Mouse (Mus musculus): Measurements from ENCODE around the gene Olfr12. TPM values are rescaled to one million over a fixed set of nuclear protein-coding genes. Genes with fewer than 3 reads are reported as not detected.

Olfr12 gene
- not detected in 2 replicates for total RNA-seq (2015; ENCODE audit: low replicate concordance)
- not detected in 2 replicates for total RNA-seq (2017; ENCODE audit: low replicate concordance)

DNA sequence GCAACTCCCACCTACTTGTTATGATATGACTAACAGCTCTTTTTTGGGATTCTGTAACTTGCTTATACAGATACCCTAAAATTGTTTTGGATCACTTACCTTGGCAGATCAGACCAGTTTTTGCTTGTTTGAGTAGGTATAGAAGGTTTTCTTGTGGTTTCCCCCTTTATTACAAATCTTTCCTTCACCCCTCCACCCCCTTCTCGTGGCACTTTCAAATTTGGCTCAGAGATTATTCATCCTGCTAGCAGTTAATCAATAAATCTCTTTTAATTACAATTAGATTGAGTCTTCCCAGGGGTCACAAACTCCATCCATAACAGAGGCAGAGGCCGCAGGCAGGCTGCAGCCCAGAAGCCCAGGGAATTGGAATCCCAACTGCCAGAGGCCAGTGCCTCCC is at the start of gene Olfr12:
Gene Olfr12 (plus strand): TSS at position 301 of the 400 bp plus-strand sequence.
- no peak for ATAC-seq (replicated peaks; ENCODE audit: low FRiP score, poor library complexity, severe bottlenecking)

DNA sequence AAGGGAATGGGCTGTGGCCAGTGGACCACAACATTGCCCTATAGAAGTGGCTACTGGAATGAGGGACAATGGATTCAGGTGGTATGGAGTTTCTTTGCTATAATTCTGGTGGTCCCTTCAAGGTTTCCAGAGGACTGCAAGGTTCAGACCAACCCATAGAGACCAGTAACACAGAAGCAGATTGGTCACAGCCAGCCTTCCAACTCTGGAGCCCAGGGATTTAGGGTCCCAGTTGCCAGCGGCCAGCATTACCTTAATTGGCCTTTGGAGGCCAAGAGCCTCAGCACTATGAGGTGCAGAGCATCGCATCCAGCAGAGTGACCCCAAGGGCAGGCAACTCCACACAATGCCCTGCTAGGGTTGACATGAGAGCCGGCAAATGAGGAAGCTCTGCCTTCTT is 46.6 kb upstream of the Olfr12 start, which contains the start of gene Olfr1413:
Gene Olfr1413 (plus strand): TSS at position 301 of the 400 bp plus-strand sequence.
- ATAC-seq (replicated peaks; ENCODE audit: low FRiP score, poor library complexity, severe bottlenecking): no peak

- no peak for ATAC-seq (replicated peaks; ENCODE audit: low FRiP score, poor library complexity, severe bottlenecking)
Observed at GRCm38 (mm10) chr1:92585479-92585878, 32.1 kb upstream of the Olfr12 start, which contains the start of gene Olfr1412. Olfr1412 (plus strand) TSS chr1:92585779.

DNA sequence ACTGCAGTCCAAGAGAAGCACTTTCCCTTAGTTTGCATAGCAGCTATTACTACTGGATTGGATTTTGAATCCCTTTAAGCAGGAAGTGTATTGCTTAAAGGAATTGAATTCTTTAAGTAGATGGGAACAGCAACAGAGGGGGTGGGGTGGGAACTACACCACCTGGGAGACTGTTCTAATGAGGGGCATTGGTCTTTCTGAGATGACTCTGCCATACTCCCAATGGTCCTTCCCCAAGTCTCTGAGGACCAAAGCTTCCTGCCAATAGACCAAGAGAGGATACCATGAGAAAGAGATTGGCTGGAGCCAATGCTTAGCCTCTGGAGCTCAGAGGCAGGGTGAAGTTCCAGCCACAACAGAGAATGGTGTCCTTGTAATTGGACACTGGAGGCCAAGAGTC is 23.5 kb upstream of the Olfr12 start, which contains the start of gene Olfr1411:
Gene Olfr1411 (plus strand): TSS at position 301 of the 400 bp plus-strand sequence.
- ATAC-seq (replicated peaks; ENCODE audit: low FRiP score, poor library complexity, severe bottlenecking): no peak

DNA sequence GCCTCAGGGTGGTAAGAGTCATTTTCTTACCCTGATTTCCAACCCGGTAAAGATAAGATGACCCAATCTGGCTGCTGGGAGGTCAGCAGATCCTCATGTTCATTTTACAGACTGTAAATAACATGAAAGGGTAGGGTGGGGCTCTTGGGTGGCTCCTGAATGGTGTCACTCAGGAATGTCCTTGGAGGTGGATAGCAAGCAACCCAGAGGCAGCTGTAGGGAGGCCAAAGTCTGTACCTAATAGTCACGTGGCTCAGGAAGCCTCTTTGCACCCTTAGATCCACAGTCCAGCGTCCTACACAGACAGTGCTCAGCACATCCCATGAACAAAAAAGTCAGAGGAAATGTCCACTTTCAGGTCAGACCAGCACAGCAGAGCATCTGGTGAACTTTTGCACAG is 21.6 kb upstream of the Olfr12 start:
- no peak for ATAC-seq (replicated peaks; ENCODE audit: low FRiP score, poor library complexity, severe bottlenecking)

DNA sequence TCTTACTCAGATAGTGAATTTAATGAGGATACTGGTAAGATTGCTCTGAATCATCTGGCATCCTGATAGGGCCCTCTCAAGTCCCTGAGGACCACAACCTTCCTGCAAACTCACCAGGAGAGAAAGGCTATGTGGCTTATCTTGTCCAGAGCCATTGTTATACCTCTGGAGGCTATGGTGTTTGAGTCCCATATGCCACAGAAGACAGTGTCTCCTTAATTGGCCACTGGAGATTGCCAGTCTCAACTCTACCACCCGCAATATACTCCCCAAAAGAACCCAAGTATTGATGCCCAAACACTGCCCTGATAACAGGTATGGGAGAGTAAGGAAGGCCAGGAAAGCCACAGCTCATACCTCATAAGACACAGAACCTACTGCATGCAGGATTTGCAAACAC is 12.1 kb upstream of the Olfr12 start, which contains the start of gene Olfr1410:
Gene Olfr1410 (plus strand): TSS at position 301 of the 400 bp plus-strand sequence.
- no peak for ATAC-seq (replicated peaks; ENCODE audit: low FRiP score, poor library complexity, severe bottlenecking)

DNA sequence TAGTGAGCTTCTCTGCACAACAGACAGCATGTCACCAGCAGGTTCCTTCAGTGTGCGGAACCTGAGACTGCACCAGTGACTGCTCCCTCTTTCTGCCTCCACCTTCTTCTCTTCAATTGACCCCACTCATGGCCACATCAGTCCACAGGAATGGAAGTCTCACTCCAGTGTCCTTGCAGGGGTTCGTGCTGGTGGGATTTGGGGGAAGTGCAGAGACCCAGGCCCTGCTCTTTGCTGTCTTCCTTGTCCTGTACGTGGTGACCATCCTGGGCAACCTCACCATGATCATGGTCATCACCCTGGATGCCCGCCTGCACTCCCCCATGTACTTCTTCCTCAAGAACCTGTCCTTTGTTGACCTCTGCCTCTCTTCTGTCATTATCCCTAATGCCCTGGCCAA is 9.9 kb upstream of the Olfr12 start:
- ATAC-seq (replicated peaks; ENCODE audit: low FRiP score, poor library complexity, severe bottlenecking): no peak

DNA sequence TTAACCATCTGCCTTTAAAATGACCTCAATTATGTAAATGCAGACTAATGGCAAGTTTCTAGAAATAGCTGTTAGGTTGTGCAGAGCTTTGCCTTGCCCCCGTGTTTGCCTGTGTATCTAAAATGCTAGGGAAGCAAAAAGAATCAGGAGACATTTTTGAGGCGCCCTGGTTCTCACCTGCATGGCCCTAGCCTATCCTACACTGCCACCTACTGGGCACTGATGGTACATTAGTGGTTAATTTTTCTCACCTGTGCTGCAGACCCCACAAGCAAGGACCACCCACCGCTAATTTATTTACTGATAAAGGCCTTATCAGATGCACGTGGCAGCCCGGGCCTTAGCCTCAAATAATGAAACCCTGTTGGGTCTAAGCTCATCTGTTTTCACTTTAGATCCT is 6.6 kb upstream of the Olfr12 start:
- no peak for ATAC-seq (replicated peaks; ENCODE audit: low FRiP score, poor library complexity, severe bottlenecking)

- ATAC-seq (replicated peaks; ENCODE audit: low FRiP score, poor library complexity, severe bottlenecking): no peak
Observed at GRCm38 (mm10) chr1:92613175-92613574, 4.4 kb upstream of the Olfr12 start.

DNA sequence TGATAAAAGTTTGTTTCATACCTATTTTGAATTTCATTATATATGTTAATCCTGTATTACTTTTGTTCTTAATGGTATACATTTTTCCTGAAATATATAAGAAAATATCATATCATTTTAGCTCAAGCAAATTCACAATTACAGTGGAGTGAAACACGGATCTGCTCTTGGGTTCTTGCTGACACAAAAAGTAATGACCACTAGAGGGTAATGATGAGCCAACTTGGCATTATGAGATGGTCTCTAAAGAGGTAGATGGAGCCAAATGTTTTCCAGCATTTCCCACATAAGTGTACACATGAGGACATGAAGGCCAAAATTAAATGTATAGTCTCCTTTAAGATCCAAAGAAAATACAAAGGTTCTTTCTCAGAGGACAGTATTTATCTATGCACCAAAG is 3.1 kb upstream of the Olfr12 start:
- no peak for ATAC-seq (replicated peaks; ENCODE audit: low FRiP score, poor library complexity, severe bottlenecking)

GRCm38 (mm10) chr1:92616046-92616445 is 1.5 kb upstream of the Olfr12 start:
- no peak for ATAC-seq (replicated peaks; ENCODE audit: low FRiP score, poor library complexity, severe bottlenecking)

DNA sequence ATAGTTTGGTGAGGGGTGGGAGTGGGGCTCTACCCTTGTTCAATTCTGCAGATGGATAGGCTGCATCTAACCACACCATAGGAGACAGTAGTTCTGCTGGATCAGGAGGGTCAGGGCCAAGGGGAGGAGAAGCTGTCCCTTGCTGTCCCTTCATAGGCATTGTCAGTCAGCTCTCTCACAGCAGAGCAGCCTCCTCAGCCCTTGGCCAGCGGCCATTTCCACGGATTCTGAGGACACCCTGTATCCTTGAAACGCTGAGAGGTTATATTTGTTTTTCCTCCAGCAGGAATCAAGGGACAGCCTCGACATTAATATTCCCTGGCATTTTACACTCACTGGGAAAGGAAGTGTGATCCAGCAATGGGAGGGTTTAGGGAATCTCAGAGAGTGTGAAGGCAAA is 772 bp downstream of the Olfr12 start:
- ATAC-seq (replicated peaks; ENCODE audit: low FRiP score, poor library complexity, severe bottlenecking): no peak

DNA sequence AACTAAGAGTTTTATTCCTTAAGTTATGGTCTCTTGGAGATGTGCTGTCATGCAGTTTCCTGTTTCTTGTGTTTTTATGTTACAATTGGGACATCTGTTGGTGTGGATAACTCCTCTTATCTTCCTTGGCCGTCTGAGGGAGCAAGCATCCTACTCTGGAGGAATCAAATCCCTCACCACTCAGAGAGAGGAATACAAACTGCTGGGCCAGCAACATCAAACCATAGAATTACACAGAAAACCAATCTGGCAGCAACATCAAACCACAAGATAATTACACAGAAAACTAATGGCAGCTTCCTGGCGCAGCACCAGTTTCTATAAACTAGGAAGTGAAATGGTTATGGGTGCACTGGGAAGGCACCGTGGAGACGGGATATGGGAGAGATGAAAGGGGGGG is 10.6 kb downstream of the Olfr12 start:
- ATAC-seq (replicated peaks; ENCODE audit: low FRiP score, poor library complexity, severe bottlenecking): no peak

DNA sequence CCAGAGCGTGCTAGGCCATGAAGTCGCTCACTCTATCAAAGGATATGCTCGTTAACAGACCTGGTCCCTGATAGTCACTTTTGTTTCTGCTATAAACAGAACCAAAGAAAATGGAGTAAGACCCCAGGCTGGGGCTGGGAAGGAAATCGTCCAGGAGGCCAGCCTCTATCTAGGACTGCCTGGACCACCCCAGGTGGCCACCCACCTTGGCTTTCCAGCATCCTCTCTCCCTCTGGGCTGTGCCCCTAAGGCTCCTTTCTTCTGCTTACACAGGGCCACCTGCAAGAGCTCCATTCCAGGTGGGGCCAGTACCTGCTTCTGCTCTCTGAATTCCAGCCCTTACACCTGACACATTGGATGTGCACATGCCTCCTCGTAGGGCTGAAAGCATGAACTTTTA is 14.6 kb downstream of the Olfr12 start:
- ATAC-seq (replicated peaks; ENCODE audit: low FRiP score, poor library complexity, severe bottlenecking): no peak

- no peak for ATAC-seq (replicated peaks; ENCODE audit: low FRiP score, poor library complexity, severe bottlenecking)
Observed at GRCm38 (mm10) chr1:92632948-92633347, 15.4 kb downstream of the Olfr12 start.

GRCm38 (mm10) chr1:92633726-92634125 is 16.1 kb downstream of the Olfr12 start:
- ATAC-seq (replicated peaks; ENCODE audit: low FRiP score, poor library complexity, severe bottlenecking): no peak

- no peak for ATAC-seq (replicated peaks; ENCODE audit: low FRiP score, poor library complexity, severe bottlenecking)
Observed at GRCm38 (mm10) chr1:92634569-92634968, 17.0 kb downstream of the Olfr12 start.

DNA sequence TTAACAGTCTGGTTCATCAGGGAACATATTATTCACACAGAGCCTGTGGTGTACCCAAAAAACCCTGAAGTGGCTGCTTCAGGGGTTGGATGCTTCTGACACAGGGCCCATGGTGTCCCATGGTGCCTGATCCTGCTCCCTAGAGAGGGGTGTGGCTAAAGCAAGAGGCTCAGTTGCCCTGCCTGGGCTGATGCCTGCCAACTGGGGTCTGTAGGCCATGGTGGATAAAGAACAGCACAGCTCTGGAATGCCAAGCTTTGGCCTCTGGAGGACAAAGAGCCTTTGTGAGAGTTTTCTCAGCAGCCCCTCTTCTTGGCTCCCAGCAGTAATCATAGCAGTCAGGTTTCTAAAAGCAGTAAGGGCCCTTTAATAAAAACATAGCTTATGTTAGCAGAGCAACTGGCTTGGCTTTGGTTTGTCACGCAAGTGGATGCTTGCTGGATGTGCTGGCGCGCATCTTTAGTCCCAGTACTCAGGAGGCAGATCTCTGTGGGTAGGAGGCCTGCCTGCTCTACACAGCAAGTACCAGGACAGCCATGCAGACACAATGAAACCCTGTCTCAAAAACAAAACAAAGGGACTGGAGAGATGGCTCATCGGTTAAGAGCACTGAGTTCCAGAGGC is 17.5 kb downstream of the Olfr12 start:
- ATAC-seq (replicated peaks; ENCODE audit: low FRiP score, poor library complexity, severe bottlenecking): no peak

- ATAC-seq (replicated peaks; ENCODE audit: low FRiP score, poor library complexity, severe bottlenecking): no peak
Observed at GRCm38 (mm10) chr1:92636015-92636414, 18.4 kb downstream of the Olfr12 start.

- ATAC-seq (replicated peaks; ENCODE audit: low FRiP score, poor library complexity, severe bottlenecking): no peak
Observed at GRCm38 (mm10) chr1:92636676-92637075, 19.1 kb downstream of the Olfr12 start.

GRCm38 (mm10) chr1:92637501-92638172 is 20.0 kb downstream of the Olfr12 start:
- no peak for ATAC-seq (replicated peaks; ENCODE audit: low FRiP score, poor library complexity, severe bottlenecking)
